Mouse (Mus musculus) heart, adult 2 months (tissue): ENCODE data around the gene Soga1. TPM values are rescaled to one million over a fixed set of nuclear protein-coding genes. Genes with fewer than 3 reads are reported as not detected.

Source experiments
- DNase-seq, 2 experiments: peaks; one replicate each; pipeline ENCODE4 v3.0.0; 2021
- H3K27ac ChIP-seq: fragments of 200-600 bp; 2 replicates; pipeline ENCODE4 v1.8.1; 2022
- H3K27me3 ChIP-seq: fragments of 200-500 bp; 2 replicates; pipeline ENCODE4 v1.6.1; 2012; ENCODE audit warnings: mild to moderate bottlenecking, low read length, inconsistent platforms, mixed read lengths; ENCODE audit not compliant: control insufficient read depth, insufficient read depth
- H3K36me3 ChIP-seq: fragments of 200-500 bp; 2 replicates; pipeline ENCODE4 v1.6.1; 2012; ENCODE audit warnings: low read length, inconsistent platforms; ENCODE audit not compliant: control insufficient read depth, insufficient read depth
- H3K4me1 ChIP-seq: fragments of 200-500 bp; 2 replicates; pipeline ENCODE4 v1.6.1; 2011; ENCODE audit warnings: low read length; ENCODE audit not compliant: control insufficient read depth, insufficient read depth
- H3K4me3 ChIP-seq: fragments of 200-600 bp; 2 replicates; pipeline ENCODE4 v1.8.1; 2022
- H3K79me2 ChIP-seq: fragments of 200-500 bp; replicated peaks from 2 replicates; pipeline ENCODE4 v1.6.1; 2012; ENCODE audit warnings: mild to moderate bottlenecking, inconsistent platforms, low read length, moderate library complexity, mixed read lengths; ENCODE audit not compliant: control insufficient read depth, insufficient read depth
- H3K9ac ChIP-seq: fragments of 200-500 bp; 2 replicates; pipeline ENCODE4 v1.6.1; 2012; ENCODE audit warnings: low read depth, mild to moderate bottlenecking, control low read depth, inconsistent platforms, low read length, mixed read lengths
- CTCF ChIP-seq: fragments of 200-600 bp; IDR thresholded peaks from 2 replicates; pipeline ENCODE4 v1.8.1; 2022; ENCODE audit warnings: antibody characterized with exemption, mild to moderate bottlenecking, moderate library complexity
- EP300 ChIP-seq: fragments of 200-500 bp; IDR thresholded peaks from 2 replicates; pipeline ENCODE4 v1.6.1; 2011; ENCODE audit warnings: low read depth, low read length, control low read depth; ENCODE audit not compliant: insufficient read depth
- POLR2A ChIP-seq: fragments of 200-500 bp; IDR thresholded peaks from 2 replicates; pipeline ENCODE4 v1.6.1; 2011; ENCODE audit warnings: mild to moderate bottlenecking, low read depth, low read length, control low read depth; ENCODE audit not compliant: insufficient read depth
- WGBS: fragments of 180-500 bp; shearing (Covaris S2); methylation state at CpG from one replicate; pipeline ENCODE4 v1.1.7; 2018; 5-methylcytosine and 5-hydroxymethylcytosine counted together
- intact Hi-C: fragments of 180-260 bp; cut with DNase I; formaldehyde crosslinking; loops from one replicate; pipeline ENCODE4 v1.15.1; 2025
- polyA plus RNA-seq: library from polyadenylated mRNA; depleted of rRNA; stranded (reverse); fragments of >200 nt; gene quantifications from 2 replicates; pipeline ENCODE4 v1.2.3, GENCODE M21; 2012
- total RNA-seq, 2 experiments: library from RNA; stranded (reverse); gene quantifications; 2 replicates each; pipeline ENCODE4 v1.2.3; 2021

The Soga1 gene
- total and polyA plus RNA-seq, 3 experiments = 4.8 to 11.7 (median 10.0) TPM

- Histone ChIP-seq H3K36me3 (peaks cover 3% of the 10 kb centered on the region), H3K27ac (peak overlapping the region; percentile 74), H3K4me1 (peaks cover 52% of the 10 kb centered on the region), H3K79me2 (peaks cover 3% of the 10 kb centered on the region), H3K27me3 (no peaks in the 10 kb centered on the region), H3K4me3 (no peak overlapping the region), H3K9ac (no peak overlapping the region)
- intact Hi-C loops = no loop called here
- peak in 1 of 2 experiments; percentile 69 for DNase-seq
- 7% methylated on average over 7 of the region's 7 CpGs for WGBS
- TF ChIP-seq EP300 = no peak
- TF ChIP-seq POLR2A = no peak
- no peak for TF ChIP-seq CTCF
Measured at GRCm38 (mm10) chr2:157065879-157066226, 13.2 kb downstream of the Soga1 start.

DNA sequence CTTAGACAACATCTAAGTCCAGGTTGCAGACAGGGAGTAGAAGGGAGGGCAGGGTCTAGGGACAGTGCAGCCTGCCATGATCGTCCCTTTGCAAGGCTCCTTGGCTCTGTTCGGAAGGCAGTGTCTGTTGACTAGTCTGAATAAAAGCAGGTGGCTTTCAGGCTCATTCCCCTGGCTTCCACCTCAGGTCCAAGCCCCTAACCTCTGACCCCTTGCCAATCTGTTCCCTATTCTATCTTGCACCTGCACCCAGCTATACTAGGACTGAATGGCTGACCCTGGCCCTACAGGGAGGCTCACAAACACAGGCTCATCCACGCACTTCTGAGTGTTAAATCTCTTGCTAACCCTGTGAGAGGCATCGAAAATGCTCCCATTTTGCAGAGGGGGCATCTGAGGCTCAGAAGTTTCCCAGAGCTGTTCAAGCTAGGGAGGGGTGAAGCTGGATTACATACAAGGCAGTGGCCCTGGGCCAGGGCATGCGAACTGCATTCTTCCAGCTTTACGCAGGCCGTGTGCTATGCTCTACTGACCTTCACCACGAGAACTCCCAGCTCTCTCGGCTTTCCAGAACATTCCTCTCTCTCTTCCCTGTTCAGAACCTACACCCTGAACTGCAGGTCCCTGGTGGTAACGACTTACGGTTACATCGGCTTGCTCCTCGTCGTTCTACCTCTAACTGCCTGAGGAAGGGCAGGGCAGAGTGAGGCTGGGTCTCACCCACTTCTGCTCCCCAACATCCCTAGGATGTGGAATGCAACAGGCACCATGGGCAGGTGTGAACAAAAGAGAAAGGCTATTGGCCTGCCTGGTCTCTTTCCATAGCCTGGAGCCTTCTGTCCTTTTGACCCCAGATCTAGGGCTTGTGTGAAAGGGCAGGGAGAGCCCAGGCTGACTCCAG lies 13.8 kb downstream of the Soga1 start:
- H3K27me3 ChIP-seq = no peaks in the 10 kb centered on the region
- TF ChIP-seq POLR2A (no peak), CTCF (no peak)
- peak overlapping the region; percentile 24; the same call in 1 of the 2 replicates for H3K9ac ChIP-seq
- intact Hi-C loops = no loop called here
- DNase-seq = peak; percentile 56 to 67
- H3K27ac ChIP-seq = peak overlapping the region; percentile 74
- no peak overlapping the region for H3K4me3 ChIP-seq
- H3K4me1 ChIP-seq = peaks cover 46% of the 10 kb centered on the region
- peaks cover 4% of the 10 kb centered on the region for H3K79me2 ChIP-seq
- 44% methylated on average over 14 of the region's 14 CpGs for WGBS
- peaks cover 3% of the 10 kb centered on the region for H3K36me3 ChIP-seq

GRCm38 (mm10) chr2:157064136-157064535 lies 14.9 kb downstream of the Soga1 start:
- Histone ChIP-seq H3K4me1 (peaks cover 37% of the 10 kb centered on the region), H3K27me3 (no peaks in the 10 kb centered on the region), H3K9ac (no peak overlapping the region), H3K27ac (peak overlapping the region; percentile 74), H3K36me3 (peaks cover 3% of the 10 kb centered on the region), H3K4me3 (no peak overlapping the region), H3K79me2 (peaks cover 5% of the 10 kb centered on the region)
- intact Hi-C loops = no loop called here
- no peak for TF ChIP-seq POLR2A
- no peak for TF ChIP-seq CTCF
- no peak for TF ChIP-seq EP300
- 38% methylated on average over 7 of the region's 7 CpGs for WGBS
- peak; percentile 50 to 67 for DNase-seq

DNA sequence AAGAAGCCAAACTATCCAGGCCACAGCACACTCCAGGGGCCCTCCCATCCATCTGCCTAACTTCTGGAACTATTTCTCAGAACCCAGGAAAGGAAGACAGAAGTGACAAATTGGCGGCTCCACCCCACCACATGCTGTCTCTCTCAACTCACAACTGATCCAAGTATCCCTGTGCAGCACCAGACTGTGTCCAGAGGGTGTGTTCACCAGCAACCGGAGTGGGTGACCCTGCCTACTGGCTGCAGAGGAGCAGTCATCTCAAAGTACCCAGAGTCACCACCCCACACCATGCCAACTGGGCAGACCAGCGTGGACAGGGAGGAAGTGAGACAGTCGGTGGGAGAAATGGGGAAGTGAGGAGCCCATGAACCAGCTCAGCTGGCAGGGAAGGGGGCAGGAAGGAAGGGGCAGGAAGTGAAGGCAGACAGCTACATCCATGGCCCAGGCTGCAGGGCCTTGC lies 15.8 kb downstream of the Soga1 start:
- intact Hi-C loops = no loop called here
- Histone ChIP-seq H3K4me1 (peaks cover 31% of the 10 kb centered on the region), H3K4me3 (no peak overlapping the region), H3K9ac (no peak overlapping the region), H3K27ac (peak overlapping the region; percentile 74; the same call in 1 of the 2 replicates), H3K79me2 (peaks cover 5% of the 10 kb centered on the region; the same call in 1 of the 2 replicates), H3K27me3 (no peaks in the 10 kb centered on the region), H3K36me3 (peaks cover 3% of the 10 kb centered on the region)
- peak; percentile 46 to 77 for DNase-seq
- TF ChIP-seq POLR2A (no peak), CTCF (no peak), EP300 (0 out of 2 replicates have a peak, but pooled peaks have one; percentile 25)
- 24% methylated on average over 4 of the region's 4 CpGs for WGBS

DNA sequence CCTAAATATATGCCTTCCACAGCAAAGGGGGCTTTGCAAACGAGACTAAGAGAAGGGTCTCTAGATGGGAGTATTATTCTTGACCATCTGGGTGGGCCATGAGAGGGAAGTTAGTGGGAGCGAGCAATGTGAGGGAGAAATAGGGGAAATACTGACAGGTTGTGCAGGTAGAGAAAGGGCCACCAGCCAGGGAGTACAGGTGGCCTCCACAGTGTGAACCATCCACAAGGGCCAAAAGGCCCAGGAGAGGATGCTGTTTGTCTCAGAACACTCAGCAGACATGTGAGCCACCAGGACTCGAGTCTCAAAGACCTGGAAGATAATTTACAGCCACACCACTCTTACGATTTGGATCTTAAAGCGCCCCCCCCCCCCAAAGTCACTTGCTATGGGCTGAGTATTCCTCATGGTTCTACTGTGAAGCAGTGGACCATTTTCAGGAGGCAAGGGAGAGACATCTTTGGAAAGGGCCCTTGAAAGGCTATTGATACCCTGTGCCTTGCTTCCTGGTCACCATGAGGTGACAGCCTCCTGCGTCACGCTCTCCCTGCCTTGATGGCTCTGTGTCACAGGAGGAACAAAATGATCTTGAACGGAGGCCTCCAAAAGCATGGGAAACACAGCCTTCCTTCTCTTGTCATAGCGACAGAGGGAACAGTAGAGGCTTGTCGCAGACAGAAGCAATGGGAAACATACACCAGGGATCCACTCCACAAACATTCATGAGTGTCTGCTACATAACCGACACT lies 18.3 kb downstream of the Soga1 start:
- intact Hi-C loops = no loop called here
- WGBS = 85% methylated on average over 11 of the region's 11 CpGs
- Histone ChIP-seq H3K27ac (no peak overlapping the region), H3K79me2 (peaks cover 5% of the 10 kb centered on the region; the same call in 1 of the 2 replicates), H3K27me3 (no peaks in the 10 kb centered on the region), H3K4me3 (no peak overlapping the region), H3K9ac (no peak overlapping the region), H3K4me1 (peaks cover 21% of the 10 kb centered on the region), H3K36me3 (no peaks in the 10 kb centered on the region)
- no peak for DNase-seq
- TF ChIP-seq POLR2A = no peak
